Mouse (Mus musculus) limb, embryonic 14.5 days (tissue): ENCODE data around the gene Fyttd1. TPM values are rescaled to one million over a fixed set of nuclear protein-coding genes. Genes with fewer than 3 reads are reported as not detected.

Source experiments
- ATAC-seq: fragments of 200-750 bp; cut with Nextera tagmentation; 2 replicates; pipeline ENCODE4 v1.8.0; 2017; ENCODE audit warnings: low read depth, moderate number of reproducible peaks, moderate TSS enrichment; ENCODE audit not compliant: low FRiP score
- DNase-seq: peaks from one replicate; pipeline ENCODE4 v3.0.0-alpha.2; 2015; ENCODE audit warnings: low spot score
- H3K27ac ChIP-seq: fragments of 300-500 bp; sonication (generic); replicated peaks from 2 replicates; pipeline ENCODE4 v1.5.1; 2014; ENCODE audit warnings: low read depth, mild to moderate bottlenecking, low read length, moderate library complexity, mixed read lengths
- H3K27me3 ChIP-seq: fragments of 300-500 bp; sonication (generic); 2 replicates; pipeline ENCODE4 v1.6.1; 2014; ENCODE audit warnings: low read length, mixed read lengths; ENCODE audit not compliant: control insufficient read depth, insufficient read depth
- H3K36me3 ChIP-seq: fragments of 300-500 bp; sonication (generic); 2 replicates; pipeline ENCODE4 v1.6.1; 2014; ENCODE audit warnings: mild to moderate bottlenecking, low read length, moderate library complexity, mixed read lengths; ENCODE audit not compliant: control insufficient read depth, insufficient read depth
- H3K4me1 ChIP-seq: fragments of 300-500 bp; sonication (generic); 2 replicates; pipeline ENCODE4 v1.6.1; 2014; ENCODE audit warnings: antibody characterized with exemption, low read length, mixed read lengths; ENCODE audit not compliant: control insufficient read depth, insufficient read depth
- H3K4me2 ChIP-seq: fragments of 300-500 bp; sonication (generic); replicated peaks from 2 replicates; pipeline ENCODE4 v1.6.1; 2014; ENCODE audit warnings: low read depth, mild to moderate bottlenecking, low read length, moderate library complexity; ENCODE audit not compliant: severe bottlenecking
- H3K4me3 ChIP-seq: fragments of 300-500 bp; sonication (generic); replicated peaks from 2 replicates; pipeline ENCODE4 v1.5.1; 2014; ENCODE audit warnings: low read length
- H3K9ac ChIP-seq: fragments of 300-500 bp; sonication (generic); 2 replicates; pipeline ENCODE4 v1.6.1; 2014; ENCODE audit warnings: mild to moderate bottlenecking, low read depth, low read length, moderate library complexity; ENCODE audit not compliant: severe bottlenecking
- H3K9me3 ChIP-seq: fragments of 300-500 bp; sonication (generic); 2 replicates; pipeline ENCODE4 v1.6.1; 2016; ENCODE audit warnings: low read length; ENCODE audit not compliant: control insufficient read depth
- POLR2A ChIP-seq: fragments of 200-500 bp; IDR thresholded peaks from 2 replicates; pipeline ENCODE4 v1.8.0; 2012; ENCODE audit warnings: inconsistent platforms, mild to moderate bottlenecking, moderate library complexity, borderline replicate concordance; ENCODE audit not compliant: insufficient read depth, insufficient read length; ENCODE audit errors: extremely low read depth
- WGBS: fragments of 180-500 bp; shearing (Covaris S2); extraction: QIAGEN DNeasy Blood & Tissue Kit; methylation state at CpG from one replicate; pipeline ENCODE4 v1.1.7; 2014; 5-methylcytosine and 5-hydroxymethylcytosine counted together
- polyA plus RNA-seq, 2 experiments: library from polyadenylated mRNA; depleted of rRNA in 1 of 2; stranded (reverse) in 1 of 2; unstranded in 1 of 2; fragments of >200 nt; fragmentation: Nextera tagmentation in 1 of 2; extraction: Ambion mirVana in 1 of 2; gene quantifications; 2 replicates each; pipeline versions ENCODE4 v1.2.1 to v1.2.3; 2012 to 2014

Fyttd1 gene
- polyA plus RNA-seq (2012; rRNA removed) (43.3 and 47.2 TPM in 2 replicates), polyA plus RNA-seq (2014; fragmentation: Nextera tagmentation; extraction: Ambion mirVana) (113 and 128 TPM in 2 replicates)

DNA sequence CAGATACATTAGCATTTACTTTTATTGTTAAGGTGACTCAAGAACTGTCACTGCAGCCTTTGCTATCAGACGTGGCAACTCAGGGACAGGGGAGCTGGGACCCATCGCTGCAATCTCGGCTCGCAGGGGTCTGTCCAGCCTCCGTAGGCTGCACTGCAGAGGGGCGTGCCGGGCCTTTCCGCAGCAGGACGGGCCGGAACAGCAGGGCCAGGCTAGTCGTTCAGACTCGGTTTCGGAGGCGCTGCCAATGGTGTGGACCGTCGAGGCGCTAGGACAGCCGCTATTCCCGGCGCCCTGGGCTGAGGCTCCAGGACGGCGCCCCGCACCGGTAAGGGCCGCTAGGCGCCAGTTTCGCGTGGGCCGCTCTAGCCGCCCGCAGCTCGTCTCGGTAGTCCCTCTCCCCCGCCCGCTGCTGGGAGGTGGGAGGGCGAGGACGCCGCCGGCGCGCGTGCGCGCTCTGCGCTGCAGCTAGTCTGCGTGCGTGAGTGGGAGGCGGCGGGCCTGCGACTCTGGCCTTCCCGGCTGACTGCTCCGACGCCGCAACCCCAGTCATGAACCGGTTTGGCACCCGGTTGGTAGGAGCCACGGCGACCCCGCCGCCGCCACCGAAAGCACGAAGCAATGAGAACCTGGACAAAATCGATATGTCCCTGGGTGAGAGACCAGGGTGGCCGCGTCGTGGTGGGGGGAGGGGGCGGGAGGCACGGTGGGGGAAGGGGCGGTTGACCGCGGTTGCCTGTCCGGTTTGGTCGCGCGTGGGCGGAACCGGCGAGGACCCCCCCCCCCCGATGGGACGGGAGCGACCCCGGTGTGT, at the start of gene Fyttd1, which contains the start of gene Rubcn:
Gene Fyttd1 (plus strand): TSS at position 158 of the 814 bp plus-strand sequence.
Gene Rubcn (minus strand): TSS at position 424 of the 814 bp plus-strand sequence.
- H3K4me3 ChIP-seq = peak within 1 kb of the TSS; percentile 92
- H3K36me3 ChIP-seq = no peaks in the 10 kb centered on the region
- H3K4me2 ChIP-seq = peak within 1 kb of the TSS; percentile 74
- H3K27ac ChIP-seq = peak within 1 kb of the TSS; percentile 83
- H3K9ac ChIP-seq = peak within 1 kb of the TSS; percentile 88
- DNase-seq (peak; percentile 96), ATAC-seq (peak; percentile 98)
- no peaks in the 10 kb centered on the region for H3K27me3 ChIP-seq
- peak; percentile 32; the same call in 1 of the 2 replicates for TF ChIP-seq POLR2A
- peaks cover 6% of the 10 kb centered on the region; the same call in 1 of the 2 replicates for H3K4me1 ChIP-seq
- 4% methylated on average over 49 of the region's 83 CpGs for WGBS
- no peaks in the 10 kb centered on the region for H3K9me3 ChIP-seq

DNA sequence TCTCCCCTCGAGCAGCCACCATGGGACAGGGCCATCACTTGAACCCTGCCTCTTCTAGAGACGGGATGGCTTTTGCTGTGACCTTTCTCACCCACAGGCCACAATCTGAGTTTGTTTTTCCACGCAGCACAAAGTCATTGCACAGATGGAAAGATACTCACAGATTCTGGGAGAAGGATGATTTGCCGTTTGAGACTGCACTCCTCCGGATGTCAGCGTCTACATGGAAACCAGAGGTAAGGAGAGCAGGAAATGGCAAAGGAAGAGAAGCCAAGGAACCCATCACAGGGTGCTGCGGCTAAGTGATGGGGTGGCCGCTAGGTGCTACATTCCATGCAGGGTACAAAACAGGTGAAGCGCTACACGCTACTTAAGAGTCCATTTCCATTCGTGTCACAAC, 48.2 kb upstream of the Fyttd1 start:
- no peaks in the 10 kb centered on the region for H3K4me1 ChIP-seq
- peaks cover 62% of the 10 kb centered on the region for H3K36me3 ChIP-seq
- no peaks in the 10 kb centered on the region for H3K9me3 ChIP-seq
- no peaks in the 10 kb centered on the region for H3K27me3 ChIP-seq
- H3K4me2 ChIP-seq = no peak overlapping the region
- ATAC-seq (no peak), DNase-seq (no peak)
- H3K4me3 ChIP-seq = no peak overlapping the region
- WGBS = 82% methylated on average over 11 of the region's 11 CpGs
- TF ChIP-seq POLR2A = no peak
- no peak overlapping the region for H3K27ac ChIP-seq
- H3K9ac ChIP-seq = no peak overlapping the region

GRCm38 (mm10) chr16:32831501-32831900, 45.8 kb upstream of the Fyttd1 start:
- Histone ChIP-seq H3K9ac (no peak overlapping the region), H3K27ac (no peak overlapping the region), H3K27me3 (no peaks in the 10 kb centered on the region), H3K4me1 (no peaks in the 10 kb centered on the region), H3K9me3 (no peaks in the 10 kb centered on the region), H3K4me2 (no peak overlapping the region), H3K4me3 (no peak overlapping the region), H3K36me3 (peaks cover 62% of the 10 kb centered on the region)
- TF ChIP-seq POLR2A = no peak
- 86% methylated on average over 4 of the region's 4 CpGs for WGBS
- ATAC-seq = no peak
- DNase-seq = no peak

GRCm38 (mm10) chr16:32847103-32847502, 30.2 kb upstream of the Fyttd1 start:
- no peaks in the 10 kb centered on the region for H3K9me3 ChIP-seq
- H3K9ac ChIP-seq = no peak overlapping the region
- no peak for TF ChIP-seq POLR2A
- H3K27ac ChIP-seq = no peak overlapping the region
- H3K36me3 ChIP-seq = peaks cover 67% of the 10 kb centered on the region
- H3K4me1 ChIP-seq = no peaks in the 10 kb centered on the region
- no peaks in the 10 kb centered on the region for H3K27me3 ChIP-seq
- H3K4me2 ChIP-seq = no peak overlapping the region
- 93% methylated on average over 11 of the region's 11 CpGs for WGBS
- no peak for DNase-seq
- ATAC-seq = no peak
- no peak overlapping the region for H3K4me3 ChIP-seq

- no peak for TF ChIP-seq POLR2A
- no peaks in the 10 kb centered on the region for H3K9me3 ChIP-seq
- 91% methylated on average over 11 of the region's 11 CpGs for WGBS
- no peak overlapping the region for H3K27ac ChIP-seq
- H3K27me3 ChIP-seq = no peaks in the 10 kb centered on the region
- ATAC-seq (no peak), DNase-seq (no peak)
- H3K4me3 ChIP-seq = no peak overlapping the region
- H3K4me1 ChIP-seq = no peaks in the 10 kb centered on the region
- peaks cover 49% of the 10 kb centered on the region for H3K36me3 ChIP-seq
- H3K9ac ChIP-seq = no peak overlapping the region
- no peak overlapping the region for H3K4me2 ChIP-seq
These were observed 28.1 kb upstream of the Fyttd1 start for GRCm38 (mm10) chr16:32849042-32849830.
